Mouse (Mus musculus): ENCODE results near the gene Cyp24a1. TPM values are rescaled to one million over a fixed set of nuclear protein-coding genes. Genes with fewer than 3 reads are reported as not detected.

The Cyp24a1 gene
- polyA plus RNA-seq (2012; rRNA removed), result 0.03 TPM in 1 of 2 replicates, not detected in the other

DNA sequence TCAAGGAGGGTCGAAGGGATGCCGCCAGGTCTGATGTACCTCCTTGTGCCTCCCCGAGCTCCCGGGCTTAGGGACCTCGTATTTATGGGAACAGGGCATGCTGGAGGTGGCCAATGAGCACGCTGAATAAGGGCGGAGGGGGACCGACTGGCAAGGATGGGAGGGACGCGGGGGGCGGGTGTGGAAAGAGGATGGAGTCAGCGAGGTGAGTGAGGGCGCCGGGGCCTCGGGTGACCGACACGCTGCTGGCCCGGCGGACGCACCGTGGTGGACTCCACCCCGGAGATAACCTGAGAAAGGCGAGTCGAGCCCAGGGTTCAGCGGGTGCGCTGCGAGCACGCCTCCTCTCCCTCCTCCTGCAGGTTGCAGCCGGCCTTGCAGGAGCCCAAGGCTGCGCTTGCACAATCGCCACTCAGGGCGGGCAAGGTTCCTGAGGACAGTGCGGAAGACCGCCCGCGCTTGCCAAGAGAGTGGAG, at the start of gene Cyp24a1:
Gene Cyp24a1 (minus strand): TSS at position 55 of the 476 bp plus-strand sequence.

DNA sequence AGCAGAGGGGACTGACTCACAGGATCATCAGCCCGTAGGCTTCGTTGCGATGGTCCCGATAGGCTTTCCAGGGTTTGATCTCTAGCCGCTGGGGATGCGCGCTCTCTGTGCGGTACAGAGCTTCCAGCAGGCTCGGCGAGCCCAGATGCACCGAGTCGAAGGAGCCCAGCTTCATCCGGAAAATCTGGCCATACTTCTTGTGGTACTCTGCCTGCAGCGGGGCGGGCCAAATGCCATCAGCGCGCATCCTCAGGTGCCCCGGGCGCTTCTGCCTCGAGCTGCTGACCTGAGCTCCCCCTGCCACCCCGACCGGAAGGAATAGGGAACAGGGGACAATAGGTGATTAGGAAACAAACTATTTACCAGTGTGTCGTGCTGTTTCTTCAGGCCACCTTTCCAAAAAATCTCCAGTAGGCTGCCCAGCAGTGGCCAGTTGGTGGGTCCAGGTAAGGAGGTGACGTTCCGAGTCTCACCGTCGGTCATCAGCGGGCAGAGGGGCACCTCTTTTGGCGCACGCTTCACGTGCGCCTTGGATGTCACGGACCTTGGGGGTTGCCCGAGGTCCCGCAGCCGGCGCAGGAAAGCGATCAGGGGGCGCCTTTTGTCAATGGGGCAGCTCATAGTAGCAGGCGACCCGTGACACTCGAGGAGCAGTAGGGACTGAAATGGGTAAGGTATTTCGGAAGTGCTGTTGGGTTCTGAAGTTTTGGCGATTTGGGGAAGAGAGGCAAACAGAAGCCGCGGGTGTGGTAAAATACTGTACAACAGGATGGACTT, 603 bp downstream of the Cyp24a1 start, which contains the start of gene Pfdn4:
Gene Pfdn4 (plus strand): TSS at position 275 of the 777 bp plus-strand sequence.

Other genes with a start within 250 kb of the Cyp24a1 start
- gene Bcas1, start 69.3 kb downstream of the Cyp24a1 start, polyA plus RNA-seq (2012; rRNA removed), result 2.0 and 2.5 TPM in 2 replicates
- 4.8 and 6.8 TPM in 2 replicates for gene Pfdn4, start 717 bp downstream of the Cyp24a1 start, polyA plus RNA-seq (2012; rRNA removed)
- gene 4930470P17Rik, start 104.9 kb upstream of the Cyp24a1 start, polyA plus RNA-seq (2012; rRNA removed), result not detected in 2 replicates
- 0.87 and 1.0 TPM in 2 replicates for gene Dok5, start 234.7 kb upstream of the Cyp24a1 start, polyA plus RNA-seq (2012; rRNA removed)

Data from ovary, adult 2 months (tissue).